Mouse (Mus musculus) cerebellum, postnatal 4 days (tissue): ENCODE results near the gene 6030452D12Rik.

Experiments
- DNase-seq, 2 experiments: peaks; one replicate each; pipeline ENCODE4 v3.0.0; 2022; ENCODE audit warnings: low spot score in 2 of 2, mixed read lengths in 1 of 2

6030452D12Rik gene

GRCm38 (mm10) chr8:106500018-106500685 is at the start of gene 6030452D12Rik:
6030452D12Rik (plus strand) TSS chr8:106500522.
- no peak for DNase-seq

- no peak for DNase-seq
These were observed 48.8 kb upstream of the 6030452D12Rik start for GRCm38 (mm10) chr8:106451301-106452085.

- no peak for DNase-seq
These were observed 47.4 kb upstream of the 6030452D12Rik start for GRCm38 (mm10) chr8:106452701-106453481.

GRCm38 (mm10) chr8:106454036-106454435 is 46.3 kb upstream of the 6030452D12Rik start:
- no peak for DNase-seq

GRCm38 (mm10) chr8:106462131-106462530 is 38.2 kb upstream of the 6030452D12Rik start:
- no peak for DNase-seq

- DNase-seq, result no peak
These were observed 36.5 kb upstream of the 6030452D12Rik start for GRCm38 (mm10) chr8:106463795-106464194.

GRCm38 (mm10) chr8:106469485-106469884 is 30.8 kb upstream of the 6030452D12Rik start:
- DNase-seq, result no peak

GRCm38 (mm10) chr8:106474001-106474400 is 26.3 kb upstream of the 6030452D12Rik start:
- DNase-seq, result no peak

- no peak for DNase-seq
These were observed 3.9 kb downstream of the 6030452D12Rik start for GRCm38 (mm10) chr8:106504241-106504640.

GRCm38 (mm10) chr8:106505328-106505965 is 5.1 kb downstream of the 6030452D12Rik start:
- DNase-seq, result no peak

- no peak for DNase-seq
These were observed 5.8 kb downstream of the 6030452D12Rik start for GRCm38 (mm10) chr8:106506106-106506505.

GRCm38 (mm10) chr8:106507761-106508331 is 7.5 kb downstream of the 6030452D12Rik start:
- peak in 1 of 2 experiments; percentile 42 for DNase-seq

GRCm38 (mm10) chr8:106508456-106508855 is 8.1 kb downstream of the 6030452D12Rik start:
- no peak for DNase-seq

- DNase-seq, result no peak
These were observed 8.9 kb downstream of the 6030452D12Rik start for GRCm38 (mm10) chr8:106509079-106509780.

GRCm38 (mm10) chr8:106510365-106510975 is 10.1 kb downstream of the 6030452D12Rik start, which contains the start of gene Cdh3:
Cdh3 (plus strand) TSS chr8:106510891.
- peak in 1 of 2 experiments; percentile 20 for DNase-seq

- no peak for DNase-seq
These were observed 10.8 kb downstream of the 6030452D12Rik start for GRCm38 (mm10) chr8:106511065-106511501.

- no peak for DNase-seq
These were observed 11.3 kb downstream of the 6030452D12Rik start for GRCm38 (mm10) chr8:106511531-106512041.

GRCm38 (mm10) chr8:106512475-106513150 is 12.3 kb downstream of the 6030452D12Rik start:
- DNase-seq, result no peak

- DNase-seq, result no peak
These were observed 15.7 kb downstream of the 6030452D12Rik start for GRCm38 (mm10) chr8:106515946-106516479.
